Mouse (Mus musculus) gonadal fat pad, adult 2 months (tissue): Measurements from ENCODE around the gene Cacnb3. TPM values are rescaled to one million over a fixed set of nuclear protein-coding genes. Genes with fewer than 3 reads are reported as not detected.

Source experiments
- DNase-seq: peaks from one replicate; pipeline ENCODE4 v3.0.0-alpha.2; 2012; ENCODE audit warnings: low read depth
- polyA plus RNA-seq: library from polyadenylated mRNA; depleted of rRNA; stranded (reverse); fragments of >200 nt; gene quantifications from 2 replicates; pipeline ENCODE4 v1.2.3, GENCODE M21; 2012

The Cacnb3 gene
- polyA plus RNA-seq, 1 experiment, result 16.1 TPM

- no peak for DNase-seq
Measured at GRCm38 (mm10) chr15:98609331-98610130, 21.1 kb upstream of the Cacnb3 start, which contains the start of gene Adcy6. Adcy6 (minus strand) TSS chr15:98610076.

GRCm38 (mm10) chr15:98610131-98610633, 20.5 kb upstream of the Cacnb3 start:
- no peak for DNase-seq

DNA sequence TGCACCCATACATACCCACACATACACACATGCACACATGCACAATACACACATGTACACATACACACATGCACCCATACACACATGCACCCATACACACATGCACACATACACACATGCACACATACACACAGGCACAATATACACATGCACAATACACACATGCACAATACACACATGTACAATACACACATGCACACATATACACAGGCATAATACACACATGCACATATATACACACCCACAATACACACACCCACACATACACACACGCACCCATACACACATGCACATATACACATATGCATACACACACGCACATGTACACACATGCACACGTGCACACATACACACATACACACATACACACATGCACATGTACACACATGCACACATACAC, 18.4 kb upstream of the Cacnb3 start:
- DNase-seq, result no peak

- no peak for DNase-seq
Measured at GRCm38 (mm10) chr15:98614551-98614950, 16.1 kb upstream of the Cacnb3 start.

DNA sequence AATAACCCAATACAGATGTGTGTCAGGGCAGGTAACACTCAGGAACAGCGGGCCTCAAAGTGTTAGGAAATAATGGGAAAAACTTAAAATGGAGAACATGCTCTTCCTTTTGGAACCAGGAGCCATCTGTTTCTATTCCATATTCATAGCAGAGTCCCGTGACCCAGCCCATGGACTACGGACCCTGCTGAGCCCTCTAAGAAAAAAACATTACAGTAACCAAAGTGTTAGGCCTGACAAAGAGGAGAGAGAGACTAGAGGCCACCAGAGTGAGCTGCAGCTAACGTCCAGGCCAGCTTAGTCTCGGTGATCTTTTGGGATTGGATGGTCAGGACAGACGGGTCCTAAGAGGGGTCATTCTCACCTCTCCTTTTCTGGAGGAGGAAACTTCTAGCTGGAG, 15.7 kb upstream of the Cacnb3 start:
- no peak for DNase-seq

DNA sequence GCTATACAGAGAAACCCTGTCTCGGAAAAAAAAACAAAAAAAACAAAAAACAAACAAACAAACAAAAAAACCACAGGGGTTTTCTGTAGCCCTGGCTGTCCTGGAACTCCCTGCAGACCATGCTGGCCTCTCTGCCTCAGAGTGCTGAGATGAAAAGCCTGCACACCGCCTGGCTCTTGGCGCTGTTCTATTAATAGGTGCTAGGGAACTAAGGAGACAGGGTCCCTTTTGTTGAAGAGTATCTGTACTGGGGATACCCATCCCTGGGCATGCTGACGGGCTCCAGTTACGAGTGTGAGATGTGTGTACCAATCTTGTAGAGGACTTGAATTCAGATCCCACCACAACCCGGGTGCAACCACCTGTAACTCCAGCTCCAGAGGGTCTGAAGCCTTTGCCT, 14.9 kb upstream of the Cacnb3 start:
- no peak for DNase-seq

DNA sequence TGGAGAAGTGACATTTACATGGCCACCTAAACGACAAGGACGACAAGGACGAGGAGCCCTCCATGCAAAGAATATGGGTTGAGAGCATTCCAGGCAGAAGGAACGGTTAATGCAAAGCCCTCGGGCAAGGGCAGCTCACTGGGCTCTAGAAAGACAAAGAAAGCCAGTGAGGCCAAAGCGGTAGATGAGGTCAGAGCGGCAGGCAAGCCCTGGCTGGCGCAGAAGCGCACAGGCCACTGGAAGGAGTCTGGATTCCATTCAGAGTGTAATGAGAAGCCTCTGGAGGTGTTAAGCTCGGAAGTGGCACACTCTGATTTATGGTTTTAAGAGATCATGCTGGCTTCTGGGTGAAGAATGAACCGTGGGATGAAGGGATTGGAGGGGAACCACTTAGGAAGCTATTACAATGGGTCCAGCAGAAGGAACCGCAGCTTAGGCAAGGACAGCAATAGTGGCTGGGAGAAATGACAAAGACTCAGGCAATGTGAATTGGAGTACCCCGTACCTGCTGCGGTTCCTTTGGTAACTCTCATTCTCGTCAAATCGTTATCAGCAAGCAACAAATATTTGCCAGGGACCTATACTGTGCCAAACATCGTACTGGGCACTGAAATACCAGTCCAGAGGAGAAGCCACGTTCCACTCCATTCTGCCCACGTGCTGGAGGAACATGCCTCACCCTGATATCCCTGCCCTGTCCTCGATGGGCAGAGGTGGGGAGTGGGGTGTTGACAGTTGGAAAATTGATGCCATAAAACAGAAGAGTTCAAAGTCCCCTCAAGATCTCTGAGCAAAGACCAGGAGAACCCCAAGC, 14.1 kb upstream of the Cacnb3 start:
- no peak for DNase-seq

GRCm38 (mm10) chr15:98617176-98617537, 13.5 kb upstream of the Cacnb3 start:
- DNase-seq, result no peak

DNA sequence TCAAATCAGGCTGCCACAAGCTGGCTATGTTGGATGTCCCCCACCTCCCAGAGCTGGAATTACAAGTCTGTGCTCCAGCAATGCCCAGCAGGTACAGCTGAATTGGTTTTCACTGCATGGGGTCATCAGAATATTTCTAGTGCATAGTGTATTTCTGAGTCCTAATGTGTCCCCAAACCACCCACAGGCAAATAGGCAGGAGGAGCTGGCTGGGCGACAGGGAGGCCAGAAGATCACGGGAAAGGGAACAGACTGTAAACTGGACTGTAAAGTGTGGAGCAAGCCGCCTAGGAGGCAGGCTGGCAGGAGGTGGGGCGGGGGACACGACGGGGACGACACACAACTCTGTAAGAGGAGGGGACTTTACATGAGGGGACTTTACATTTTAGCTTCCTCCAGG, 8.4 kb upstream of the Cacnb3 start:
- DNase-seq, result no peak

- DNase-seq, result no peak
Measured at GRCm38 (mm10) chr15:98622721-98623120, 7.9 kb upstream of the Cacnb3 start.

DNA sequence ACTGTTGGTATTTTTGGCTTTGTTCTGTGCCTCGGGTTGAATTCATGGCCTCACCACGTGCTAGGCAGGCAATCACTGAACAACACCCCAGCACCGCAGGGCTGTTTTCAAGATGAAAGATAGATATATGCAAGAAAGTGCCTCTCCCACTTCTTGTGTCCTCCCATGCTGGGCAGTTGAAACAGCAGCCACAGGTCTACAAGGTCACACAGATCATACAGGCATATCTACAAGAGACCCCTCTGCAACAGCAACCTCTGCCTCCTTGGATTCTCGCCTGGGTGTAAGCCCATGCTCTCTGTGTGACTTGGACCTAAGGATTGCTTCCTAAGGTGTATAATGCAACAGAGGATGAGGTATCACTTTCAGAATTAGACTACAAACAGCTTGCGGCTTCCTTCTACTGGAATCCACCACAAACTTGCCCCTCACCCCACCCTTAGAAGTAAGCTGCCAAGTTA, 7.2 kb upstream of the Cacnb3 start:
- no peak for DNase-seq

GRCm38 (mm10) chr15:98626078-98626477, 4.6 kb upstream of the Cacnb3 start:
- DNase-seq, result no peak

- DNase-seq, result no peak
Measured at GRCm38 (mm10) chr15:98626487-98627212, 4.0 kb upstream of the Cacnb3 start.

DNA sequence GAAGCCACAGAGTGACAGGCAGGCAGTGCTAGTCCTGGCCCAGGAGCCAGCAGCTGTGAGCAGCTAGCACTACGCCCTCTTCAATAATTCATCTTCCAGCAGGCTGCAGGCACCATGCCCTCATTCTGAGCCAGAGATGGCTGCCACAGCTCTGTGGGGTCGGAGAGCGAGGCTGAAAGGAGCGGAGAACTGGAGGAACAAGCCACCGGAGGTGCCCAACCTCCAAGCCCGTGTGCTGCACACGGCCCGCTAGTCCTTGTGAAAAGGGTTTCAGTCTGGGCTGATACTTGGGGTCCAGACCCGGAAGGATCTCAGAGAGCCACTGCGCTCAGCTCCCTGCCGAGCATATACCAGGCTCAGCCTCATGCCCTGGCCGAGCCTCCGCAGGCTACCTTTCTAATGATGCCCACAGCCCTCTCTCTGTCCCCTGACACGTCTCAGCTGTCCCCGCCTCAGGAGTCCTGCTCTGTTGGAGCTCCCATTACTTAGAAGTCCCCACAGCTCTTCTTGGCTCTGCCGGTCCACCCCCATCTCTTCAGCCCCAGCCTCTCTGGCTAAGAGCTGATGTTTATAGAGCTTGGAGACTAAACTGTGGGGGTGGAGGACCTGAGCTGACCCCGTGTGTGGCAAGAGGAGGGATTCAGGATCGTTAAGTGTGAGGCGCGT, 1.9 kb upstream of the Cacnb3 start:
- no peak for DNase-seq

DNA sequence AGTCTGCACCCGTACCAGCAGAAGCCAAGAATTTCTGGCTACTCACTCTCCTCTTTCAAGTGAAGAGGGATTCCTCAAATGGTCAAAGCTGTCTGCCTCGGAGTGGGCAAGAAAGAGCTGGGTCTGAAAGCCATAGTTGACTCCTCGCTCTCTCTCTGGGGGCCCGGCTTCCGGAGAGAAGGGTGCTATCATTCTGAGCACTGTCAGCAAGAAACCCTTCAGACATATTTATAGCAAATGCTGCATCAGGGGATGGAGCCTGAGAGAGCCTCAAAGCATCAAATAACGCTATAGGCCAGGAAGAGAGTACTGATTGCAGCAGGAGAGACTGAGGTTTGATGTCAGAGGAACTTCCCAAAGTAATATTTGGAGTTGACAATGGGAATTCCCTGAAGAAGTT, 1.2 kb upstream of the Cacnb3 start:
- DNase-seq, result no peak

DNA sequence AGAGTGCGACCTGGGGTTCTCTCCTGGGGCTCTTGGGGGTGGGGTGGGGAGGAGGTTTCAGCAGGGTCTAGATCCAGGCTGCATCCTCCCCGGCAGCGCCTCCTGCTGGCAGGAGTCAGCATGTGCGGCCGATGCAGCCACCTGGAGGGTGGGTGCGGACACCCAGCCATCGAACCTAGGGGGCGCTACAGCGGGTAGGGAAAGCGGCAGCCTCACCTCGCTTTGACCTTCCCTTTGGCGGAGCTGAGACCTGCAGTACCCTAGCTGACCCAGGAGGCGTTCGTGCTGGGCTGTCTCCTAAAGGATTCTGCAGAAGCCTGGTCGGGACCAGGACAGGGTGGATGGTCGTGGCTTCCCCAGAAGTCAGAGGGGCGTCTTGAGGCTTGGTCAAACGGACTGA, 853 bp downstream of the Cacnb3 start:
- DNase-seq, result no peak

- DNase-seq, result no peak
Measured at GRCm38 (mm10) chr15:98632107-98632744, 1.6 kb downstream of the Cacnb3 start.

DNA sequence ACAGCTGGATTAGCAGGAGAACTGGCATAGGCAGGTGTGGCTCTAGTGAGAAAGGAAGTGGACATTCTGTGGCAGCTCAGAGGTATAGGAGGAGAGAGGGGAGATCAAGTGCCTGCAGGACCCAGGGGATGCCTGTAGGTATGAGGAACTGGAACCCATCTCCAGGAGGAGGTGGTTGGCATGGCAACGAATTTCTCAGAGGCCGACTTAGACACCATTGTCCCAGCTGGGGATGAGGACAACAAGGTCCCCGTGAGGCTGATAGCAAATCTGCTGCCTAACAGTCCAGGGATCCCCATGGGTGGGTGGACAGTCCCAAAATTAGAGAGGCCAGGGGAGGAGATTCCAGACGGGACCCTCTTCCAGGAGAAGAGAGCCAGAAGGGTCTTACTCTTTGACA, 2.3 kb downstream of the Cacnb3 start:
- no peak for DNase-seq

DNA sequence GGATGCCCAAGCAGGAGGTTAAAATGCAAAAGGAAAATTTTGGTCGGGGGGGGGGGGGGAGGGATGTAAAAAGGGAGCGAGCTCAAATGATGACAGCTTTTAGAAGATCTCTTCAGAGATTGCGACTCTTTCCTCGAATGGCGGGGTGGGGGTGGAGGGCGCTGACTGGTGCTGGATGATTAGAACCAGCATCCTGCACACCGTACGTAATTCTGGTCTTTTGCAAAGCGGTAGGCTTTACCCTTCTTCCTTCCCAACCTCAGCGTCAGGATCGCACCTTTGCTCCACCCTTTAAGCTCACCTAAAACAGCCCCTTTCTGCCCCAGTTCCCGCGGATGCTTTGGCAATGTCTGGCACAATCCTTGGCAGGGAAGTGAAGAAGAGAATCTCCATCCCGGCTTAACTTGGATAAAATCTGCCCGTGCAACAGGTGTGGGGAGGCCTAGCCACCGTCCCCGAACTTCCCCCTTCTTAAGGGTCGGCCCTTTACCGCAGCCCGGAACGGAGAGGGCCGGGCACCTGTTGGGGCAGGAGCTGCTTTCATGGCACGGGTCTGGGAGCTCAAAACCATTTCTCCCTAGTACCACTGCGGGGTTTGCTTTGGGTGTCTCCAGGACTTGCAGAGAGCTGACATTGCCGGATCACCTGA, 3.3 kb downstream of the Cacnb3 start:
- DNase-seq, result no peak

- no peak for DNase-seq
Measured at GRCm38 (mm10) chr15:98634541-98635081, 4.0 kb downstream of the Cacnb3 start.
